ENCODE assay signal across 13 mouse cellular contexts in the genomic region with DNA sequence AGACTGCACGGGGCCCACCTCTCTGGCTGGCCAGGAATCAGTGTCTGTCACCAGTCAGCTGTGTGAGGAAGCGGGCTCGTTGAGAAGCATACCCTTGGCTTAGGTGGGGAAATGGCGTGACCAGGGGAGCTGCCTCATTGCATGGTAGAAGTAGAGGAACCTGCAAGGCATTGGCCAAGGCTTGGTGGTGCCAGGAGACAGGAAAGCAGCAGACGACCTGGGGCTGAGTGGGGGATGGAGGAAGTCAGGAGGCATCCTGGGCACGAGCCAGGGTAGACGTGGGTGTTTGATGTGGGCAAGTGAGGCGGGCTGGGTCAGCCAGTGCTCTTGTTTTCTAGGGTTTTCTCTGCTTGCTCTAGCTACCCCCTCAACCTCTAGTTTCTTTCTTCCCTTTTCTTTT. TPM values are rescaled to one million over a fixed set of nuclear protein-coding genes. Genes with fewer than 3 reads are reported as not detected.
A peak's percentile ranks its signal among the peaks of the same experiment; 100 is the strongest.
DNase-seq lines count a peak whose midpoint lies in the region; TF ChIP-seq lines count a peak whose summit lies in the region.
"Had no signal": no experiment of that assay in that cellular context is flagged by ENCODE, and none has a peak within 500 bp of the region (broad histone marks: within the 10 kb centered on the region; RNA-seq: fewer than 3 reads in every experiment).

No protein-coding gene starts in this region.

- DNase-seq in layer of hippocampus, adult 2 months (ENCODE audit: low spot score in 2 of 2): no peak
- no peak for DNase-seq in layer of hippocampus, postnatal 14 days (ENCODE audit: low spot score in 2 of 2)
- peak; percentile 51 to 59 for DNase-seq in CD8-positive naive resting alpha-beta T cell, adult 2 months (ENCODE audit: low read depth in 2 of 2, low spot score in 2 of 2)
- DNase-seq in embryonic facial prominence, embryonic 10.5 days (ENCODE audit: low spot score): no peak
- peak; percentile 3 to 30 for DNase-seq in natural killer cell, adult 2 months (ENCODE audit: low spot score in 2 of 2)
- no peak for DNase-seq in left cerebral cortex, postnatal 14 days (ENCODE audit: low spot score in 2 of 2)
- DNase-seq in cerebellum, postnatal 4 days (ENCODE audit: low spot score in 2 of 2): no peak
- DNase-seq: gastrocnemius, postnatal 36 days; liver; midbrain, embryonic 14.5 days; retina, postnatal 1 day had no signal

- 80% methylated on average over 8 of the region's 8 CpGs for WGBS in embryonic facial prominence, embryonic 10.5 days

- H3K4me1 ChIP-seq in embryonic facial prominence, embryonic 10.5 days: peaks cover 96% of the 10 kb centered on the region

- TF ChIP-seq CTCF in layer of hippocampus, adult 2 months (conservative IDR thresholded peaks at IDR 0.05): no peak

- H3K4me3 ChIP-seq in layer of hippocampus, adult 2 months: no peak overlapping the region
- H3K4me3 ChIP-seq in embryonic facial prominence, embryonic 10.5 days: no peak overlapping the region
- H3K4me3 ChIP-seq: erythroblast, embryonic 14.5 days had no signal

- intact Hi-C loops in left cerebral cortex, postnatal 14 days (cut with DNase I): loop anchor here (5.0 to 10.0 kb wide), 2 partner anchors 35 to 103 kb away; no protein-coding TSS in a partner anchor

- H3K36me3 ChIP-seq in embryonic facial prominence, embryonic 10.5 days (replicated peaks): peaks cover 9% of the 10 kb centered on the region; the same call in 1 of the 2 replicates

- H3K9me3 ChIP-seq in embryonic facial prominence, embryonic 10.5 days: no peaks in the 10 kb centered on the region

- H3K27ac ChIP-seq in layer of hippocampus, adult 2 months: peak overlapping the region; percentile 32; the same call in 1 of the 2 replicates
- H3K27ac ChIP-seq in embryonic facial prominence, embryonic 10.5 days (replicated peaks): 0 out of 2 replicates have a peak overlapping the region, but pooled peaks have one; percentile 21
- H3K27ac ChIP-seq: kidney, postnatal 0 days had no signal

- H3K27me3 ChIP-seq in embryonic facial prominence, embryonic 10.5 days (replicated peaks; ENCODE audit: low read depth, poor library complexity, severe bottlenecking): no peaks in the 10 kb centered on the region

RNA-seq across cellular contexts. Expression of a gene that starts 30.7 kb away (rescaled TPM):
- total RNA-seq in layer of hippocampus, adult 2 months (2021): 10 to 100 TPM; 19.4 to 20.6 TPM
- 10 to 100 TPM; 33.2 to 35.5 TPM for total RNA-seq in layer of hippocampus, postnatal 14 days (2021)
- 52.1 and 59.2 TPM in 2 replicates for polyA plus RNA-seq in embryonic facial prominence, embryonic 10.5 days (2016; fragmentation: Nextera tagmentation; extraction: Ambion mirVana)
- 10 to 100 TPM; 26.5 to 28.2 TPM for total RNA-seq in left cerebral cortex, postnatal 14 days (2021)

Comparison
In these comparisons a context has a peak if more than half of its experiments do, and no peak if none do; other contexts are left out.
1. DNase-seq: peak in CD8-positive naive resting alpha-beta T cell, adult 2 months (2 of 2) and natural killer cell, adult 2 months (2 of 2); none in layer of hippocampus, adult 2 months (0 of 2), layer of hippocampus, postnatal 14 days (0 of 2), embryonic facial prominence, embryonic 10.5 days (single experiment), left cerebral cortex, postnatal 14 days (0 of 2) and cerebellum, postnatal 4 days (0 of 2).